Mouse (Mus musculus) embryo, embryonic 9.5 days (tissue): ENCODE measurements around the gene Cnot11.

Experiments
- DNase-seq: peaks from one replicate; pipeline ENCODE4 v3.0.0-alpha.2; 2017; ENCODE audit errors: extremely low spot score

Gene Cnot11

DNA sequence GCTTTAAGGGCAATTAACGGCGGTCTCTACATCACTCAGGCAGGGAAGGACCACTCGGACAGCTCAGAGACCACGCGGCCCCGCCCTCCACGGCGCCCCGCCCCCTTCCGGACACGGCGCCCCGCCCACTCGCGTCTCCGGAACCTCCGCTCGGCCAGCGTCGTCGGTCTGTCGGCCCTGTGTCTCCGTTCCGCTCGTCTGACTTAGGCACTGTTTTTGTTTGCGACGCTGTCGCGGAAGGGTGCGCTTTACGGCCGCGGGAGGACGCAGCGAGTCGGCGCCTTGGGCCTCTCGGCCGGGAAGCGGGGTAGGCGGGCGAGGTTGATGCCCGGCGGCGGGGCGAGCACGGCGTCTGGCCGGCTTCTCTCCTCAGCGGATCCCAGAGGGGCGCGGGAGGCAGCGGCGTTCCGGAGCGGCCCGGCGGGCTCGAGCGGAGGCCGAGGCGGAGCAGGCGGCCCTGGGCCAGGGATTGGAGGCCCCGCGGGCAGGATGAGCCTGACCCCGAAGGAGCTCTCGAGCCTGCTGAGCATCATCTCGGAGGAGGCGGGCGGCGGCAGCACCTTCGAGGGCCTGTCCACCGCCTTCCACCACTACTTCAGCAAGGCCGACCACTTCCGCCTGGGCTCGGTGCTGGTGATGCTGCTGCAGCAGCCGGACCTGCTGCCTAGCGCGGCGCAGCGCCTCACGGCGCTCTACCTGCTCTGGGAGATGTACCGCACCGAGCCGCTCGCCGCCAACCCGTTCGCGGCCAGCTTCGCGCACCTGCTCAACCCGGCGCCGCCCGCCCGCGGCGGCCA, 921 bp downstream of the Cnot11 start:
- DNase-seq, result peak; percentile 99

DNA sequence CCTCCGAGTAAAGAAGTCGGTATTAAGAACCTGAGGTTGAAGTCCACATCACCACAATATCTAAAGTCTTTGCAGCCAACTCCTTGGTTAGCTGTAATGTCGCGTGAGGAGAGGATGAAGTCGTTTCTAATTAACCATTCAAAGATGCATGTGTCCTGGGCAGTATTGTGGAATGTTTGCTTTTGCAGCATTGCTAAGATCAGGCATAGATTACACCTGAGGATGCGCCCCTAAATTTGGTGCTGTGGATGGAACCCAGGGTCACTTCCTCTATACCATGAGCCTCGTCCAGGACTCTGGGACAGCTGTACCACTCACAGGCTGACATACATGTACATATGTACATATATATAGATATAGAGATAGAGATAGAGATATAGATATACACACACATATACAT, 1.9 kb downstream of the Cnot11 start:
- no peak for DNase-seq

DNA sequence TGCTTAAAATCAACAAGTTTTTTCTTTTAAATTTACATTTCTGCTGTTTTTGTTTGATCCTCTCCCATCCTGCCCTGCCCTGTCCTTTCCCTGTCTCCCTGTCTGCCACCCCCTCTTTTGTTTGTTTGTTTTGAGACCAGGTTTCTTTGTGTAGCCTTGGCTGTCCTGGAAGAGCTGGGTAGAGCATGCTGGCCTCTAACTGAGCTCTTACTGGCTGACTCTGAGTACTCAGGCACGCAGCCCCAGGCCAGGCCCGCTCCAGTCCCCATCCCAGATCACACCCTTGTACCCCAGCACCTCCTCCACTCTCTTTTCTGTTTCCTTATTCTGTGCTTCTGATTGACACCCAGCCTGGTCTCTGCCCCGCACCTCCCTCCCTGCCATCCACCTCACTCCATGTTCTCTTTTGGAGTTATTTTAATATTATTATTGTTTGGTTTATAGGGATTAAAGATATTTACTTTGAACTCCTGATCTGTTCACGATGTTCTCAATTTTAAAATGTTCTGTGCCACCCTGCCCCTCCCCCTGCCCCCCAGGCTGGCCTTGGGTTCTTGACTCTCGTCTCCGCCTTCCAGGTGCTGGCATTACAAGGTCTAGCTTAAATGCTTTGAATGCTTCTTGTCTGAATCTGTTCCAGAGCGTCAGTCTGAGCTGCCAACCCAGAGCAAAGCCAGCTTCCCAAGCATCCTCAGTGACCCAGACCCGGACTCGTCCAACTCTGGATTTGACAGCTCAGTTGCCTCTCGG, 3.0 kb downstream of the Cnot11 start:
- no peak for DNase-seq

DNA sequence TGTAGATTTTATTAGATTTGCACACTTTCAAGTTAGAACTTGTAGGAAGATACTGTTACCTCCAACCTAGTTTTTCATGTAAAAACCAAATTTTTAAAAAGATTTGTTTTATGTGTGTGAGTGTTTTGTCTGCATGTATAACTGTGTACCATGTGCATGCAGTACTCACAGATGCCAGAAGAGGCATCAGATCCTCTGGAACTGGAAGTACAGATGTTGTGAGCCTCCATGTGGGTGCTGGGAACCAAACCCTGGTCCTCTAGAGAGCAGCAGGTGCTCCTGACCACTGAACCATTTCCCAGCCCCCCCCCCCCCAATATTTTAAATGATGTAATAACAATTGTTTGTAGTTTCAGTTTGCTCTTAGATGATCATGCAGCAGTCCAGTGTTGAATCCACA, 5.8 kb downstream of the Cnot11 start:
- DNase-seq, result no peak

DNA sequence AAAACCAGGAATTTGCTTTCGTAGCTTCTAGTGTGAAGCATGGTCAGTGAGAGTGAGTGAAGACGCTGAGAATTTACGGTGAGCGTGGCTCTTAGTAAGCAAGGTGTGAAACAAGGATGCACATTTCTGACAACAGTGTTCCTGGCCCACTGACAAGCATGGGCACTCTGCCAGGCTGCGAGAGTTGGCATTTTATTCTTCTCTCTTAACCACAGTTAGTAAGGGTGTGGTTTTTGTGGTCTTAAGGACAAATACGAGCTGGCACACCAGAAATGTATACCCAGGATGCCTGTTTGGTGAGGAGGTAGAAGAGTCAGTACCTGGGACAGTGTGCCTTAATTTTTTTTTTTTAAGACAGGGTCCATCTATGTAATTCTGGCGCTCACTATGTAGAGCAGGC, 10.8 kb downstream of the Cnot11 start:
- DNase-seq, result no peak

DNA sequence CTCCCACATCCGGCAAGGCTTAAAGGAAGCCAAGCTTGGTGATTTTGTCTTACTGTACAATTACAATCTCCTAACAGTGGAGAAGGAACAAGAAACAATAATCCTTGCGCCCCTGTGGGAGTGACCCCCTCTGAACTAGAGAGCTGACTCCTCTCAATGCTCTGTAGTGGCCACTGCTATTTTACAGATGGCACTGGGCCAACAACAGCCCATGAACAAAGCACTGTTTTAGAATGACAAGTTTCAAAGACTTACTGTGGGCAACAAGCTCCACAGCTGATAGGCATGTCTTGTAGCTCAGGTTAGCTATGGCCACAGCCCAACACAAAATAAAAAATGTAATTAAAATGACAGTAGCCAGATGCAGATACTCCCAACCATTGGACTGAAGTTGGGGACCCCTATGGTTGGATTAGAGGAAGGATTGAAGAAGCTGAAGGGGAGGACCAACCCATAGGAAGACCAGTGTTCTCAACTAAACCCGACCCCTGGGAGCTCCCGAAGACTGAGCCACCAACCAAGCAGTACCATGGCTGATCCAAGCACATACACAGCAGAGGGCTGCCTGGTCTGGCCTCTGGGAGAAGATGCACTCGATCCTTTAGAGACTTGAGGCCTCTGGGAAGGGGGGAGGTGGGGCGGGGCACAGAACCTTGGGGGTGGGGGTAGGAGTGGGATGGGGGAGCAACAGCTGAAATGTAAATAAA, 11.5 kb downstream of the Cnot11 start:
- DNase-seq, result no peak

DNA sequence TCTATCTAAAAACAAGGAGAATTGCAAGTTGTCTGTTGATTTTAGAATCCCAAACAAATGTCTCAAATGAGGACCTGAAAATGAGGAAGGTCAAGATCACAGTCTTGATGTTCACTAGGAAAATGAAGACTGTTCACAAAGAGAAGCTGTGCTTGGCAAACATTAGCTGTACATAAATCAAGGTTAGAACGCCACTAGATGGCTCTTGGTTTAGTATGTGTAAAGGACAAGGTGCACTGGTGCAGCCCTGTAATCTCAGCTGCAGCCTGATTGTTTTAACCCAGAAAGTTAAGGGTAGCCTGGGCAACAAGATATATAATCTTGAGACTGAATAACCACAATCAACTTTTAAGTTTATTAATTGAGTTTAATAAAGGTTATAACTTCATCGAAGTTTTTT, 12.4 kb downstream of the Cnot11 start:
- DNase-seq, result no peak

DNA sequence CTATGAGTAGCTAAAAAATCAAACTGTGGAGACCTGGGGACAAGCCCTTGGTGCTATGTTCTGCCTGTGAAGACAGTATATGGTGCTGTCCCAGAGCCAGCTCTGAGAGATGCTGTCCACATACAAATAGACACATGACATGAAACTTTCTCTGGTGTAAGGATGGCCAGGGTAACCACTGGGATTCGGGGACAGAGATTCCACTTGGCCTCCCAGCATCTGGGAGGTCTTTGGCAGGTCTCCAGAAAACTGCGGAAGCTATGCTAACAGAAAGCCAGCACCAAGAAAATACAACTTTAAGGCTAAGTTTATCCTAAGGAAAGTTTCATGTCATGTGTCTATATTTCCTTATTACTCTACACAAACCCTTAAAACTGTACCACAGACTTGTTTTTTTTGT, 15.0 kb downstream of the Cnot11 start:
- DNase-seq, result no peak

DNA sequence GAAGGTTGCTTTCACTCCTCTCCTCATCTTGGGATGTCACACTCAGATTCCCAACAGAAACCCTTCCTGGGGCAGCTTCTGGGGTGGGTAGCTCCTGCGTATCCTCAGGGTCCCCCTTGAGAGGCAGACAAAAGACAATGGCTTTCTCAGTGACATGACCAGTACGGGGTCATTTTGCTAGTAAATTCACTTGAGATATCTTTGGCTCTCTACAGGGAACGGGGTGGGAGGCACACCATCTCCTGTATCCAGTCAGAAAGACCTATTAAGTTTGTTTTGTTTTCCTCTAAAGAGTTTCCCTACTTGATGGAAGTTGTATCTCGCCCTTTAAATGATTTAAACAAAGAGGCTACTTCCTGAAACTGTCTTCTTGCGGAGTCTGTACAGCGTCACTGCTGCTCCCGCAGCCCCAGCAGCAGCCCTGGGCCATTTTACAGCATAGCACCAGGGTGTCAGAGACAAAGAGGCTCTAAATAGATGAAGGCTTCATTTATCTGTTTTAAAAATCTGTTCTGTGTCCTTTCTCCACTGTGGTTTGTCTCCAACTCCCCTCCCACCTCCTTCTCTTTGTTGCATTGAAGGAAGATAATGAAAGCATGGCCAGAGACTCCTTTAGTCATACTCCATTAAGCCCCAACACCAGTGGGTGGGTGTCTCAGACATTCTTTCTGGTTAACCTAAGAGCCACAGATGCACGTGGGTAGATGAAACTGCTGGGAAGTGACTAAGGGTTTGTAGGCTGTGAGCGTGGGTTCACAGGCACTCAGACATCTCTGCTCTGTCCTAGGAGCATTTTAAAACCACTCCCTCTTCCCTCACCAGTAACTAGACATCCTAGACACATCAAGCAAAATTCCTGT, 21.0 kb downstream of the Cnot11 start:
- no peak for DNase-seq

DNA sequence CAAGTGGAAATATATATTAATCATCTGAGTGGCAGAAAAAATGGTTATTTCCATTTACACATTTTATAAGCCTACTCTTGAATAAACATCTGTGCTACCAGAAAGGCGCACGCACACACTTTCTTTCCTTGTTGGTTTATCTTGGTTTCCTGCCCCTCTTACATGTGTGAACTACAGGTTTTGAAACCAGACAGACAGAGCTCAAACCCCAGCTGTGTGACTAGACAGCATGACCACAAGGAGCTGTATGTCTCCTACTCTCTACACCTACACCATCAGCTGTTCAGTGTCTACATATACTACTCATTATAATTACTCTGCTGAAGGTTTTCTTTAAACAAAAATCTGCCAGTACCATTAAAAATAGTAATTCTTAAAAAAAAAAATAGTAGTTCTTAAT, 24.2 kb downstream of the Cnot11 start:
- DNase-seq, result no peak

DNA sequence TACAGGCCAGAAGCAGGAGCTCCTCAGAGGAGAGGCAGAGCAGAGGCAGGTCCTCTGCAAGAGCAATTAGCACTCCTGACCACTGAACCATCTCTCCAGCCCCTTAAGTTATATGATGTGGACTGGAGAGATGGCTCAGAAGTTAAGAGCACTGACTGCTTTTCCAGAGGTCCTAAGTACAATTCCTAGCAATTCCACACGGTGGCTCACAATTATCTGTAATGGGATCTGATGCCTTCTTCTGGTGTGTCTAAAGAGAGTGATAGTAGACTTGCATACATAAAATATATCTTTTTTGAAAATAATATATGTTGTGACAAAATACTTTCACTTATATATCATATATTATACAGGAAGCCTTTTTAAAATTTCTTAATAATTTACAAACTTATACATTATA, 27.1 kb downstream of the Cnot11 start:
- no peak for DNase-seq

DNA sequence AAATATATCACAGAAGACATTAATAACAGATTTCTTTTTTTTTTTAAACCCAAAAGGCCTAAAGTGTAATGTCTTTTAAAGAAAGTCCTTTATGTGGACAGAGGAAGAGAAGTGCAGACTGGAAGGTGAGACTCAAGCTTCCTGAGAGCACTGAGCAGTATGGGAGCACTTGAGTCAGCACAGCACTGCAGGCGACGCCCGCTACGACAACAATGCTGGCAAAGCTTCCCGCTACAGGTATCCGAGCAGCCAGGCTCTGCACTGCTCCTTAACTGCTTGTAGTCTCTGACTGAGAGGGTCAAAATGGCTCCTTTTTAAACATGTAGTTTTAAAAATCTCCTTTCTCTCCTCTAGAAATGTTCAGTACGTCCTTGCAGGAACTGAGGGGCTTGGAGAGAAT, 28.4 kb downstream of the Cnot11 start:
- no peak for DNase-seq

DNA sequence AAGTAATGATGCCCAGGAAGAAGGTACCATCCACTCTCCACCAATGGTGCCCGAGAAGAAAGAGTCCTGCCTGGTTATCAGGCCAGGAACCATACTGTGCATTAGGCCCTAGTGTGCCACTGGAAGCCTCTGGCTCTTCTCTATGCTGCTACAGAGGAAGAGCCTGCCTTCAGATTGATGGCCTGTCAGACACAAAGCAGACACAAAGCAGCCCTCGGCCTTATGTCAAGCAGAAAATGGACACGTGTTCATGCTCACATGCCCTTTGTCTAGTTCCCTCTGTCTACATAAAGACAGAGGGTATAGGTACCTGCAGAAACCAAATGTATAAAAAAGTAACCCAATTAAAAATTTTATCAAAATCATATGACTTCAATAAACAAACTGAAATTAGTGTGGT, 29.8 kb downstream of the Cnot11 start:
- DNase-seq, result no peak

DNA sequence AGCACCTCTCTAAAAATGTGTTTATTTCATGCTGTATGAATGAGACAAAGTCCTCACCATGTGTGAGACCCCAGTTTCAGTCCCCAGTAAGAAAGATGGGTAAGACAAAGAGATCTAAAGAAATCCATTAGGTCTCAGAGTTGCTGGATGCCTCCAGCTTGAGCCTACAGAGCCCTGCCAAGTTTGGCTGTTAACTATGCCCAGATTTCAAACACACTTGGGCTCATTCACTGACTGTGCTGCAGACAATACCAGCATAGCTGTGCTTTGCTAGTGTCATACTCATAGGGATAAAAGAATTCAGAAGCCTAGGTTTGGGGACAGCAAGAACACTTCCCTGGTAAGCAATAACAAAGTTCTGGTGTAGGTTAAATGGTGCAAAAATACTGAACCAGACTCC, 33.3 kb downstream of the Cnot11 start:
- no peak for DNase-seq

DNA sequence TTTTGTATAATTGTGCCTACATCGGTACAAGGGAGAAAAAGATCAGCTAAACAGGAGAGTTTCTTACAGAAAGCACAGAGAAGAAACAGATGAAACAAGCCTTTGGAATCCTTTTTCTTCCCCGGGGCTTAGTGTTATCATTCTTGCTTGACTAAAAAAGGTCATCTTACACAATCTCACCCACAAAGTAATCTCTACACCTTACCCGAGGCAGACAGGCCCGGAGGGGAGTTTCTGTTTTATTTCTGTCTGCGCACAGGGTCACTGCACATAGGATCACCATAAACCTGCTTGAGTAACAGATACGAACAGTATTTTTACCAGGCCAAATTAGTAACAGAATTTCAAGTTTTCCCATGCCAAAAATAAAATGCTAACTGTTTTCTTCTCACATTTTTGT, 36.9 kb downstream of the Cnot11 start:
- no peak for DNase-seq

DNA sequence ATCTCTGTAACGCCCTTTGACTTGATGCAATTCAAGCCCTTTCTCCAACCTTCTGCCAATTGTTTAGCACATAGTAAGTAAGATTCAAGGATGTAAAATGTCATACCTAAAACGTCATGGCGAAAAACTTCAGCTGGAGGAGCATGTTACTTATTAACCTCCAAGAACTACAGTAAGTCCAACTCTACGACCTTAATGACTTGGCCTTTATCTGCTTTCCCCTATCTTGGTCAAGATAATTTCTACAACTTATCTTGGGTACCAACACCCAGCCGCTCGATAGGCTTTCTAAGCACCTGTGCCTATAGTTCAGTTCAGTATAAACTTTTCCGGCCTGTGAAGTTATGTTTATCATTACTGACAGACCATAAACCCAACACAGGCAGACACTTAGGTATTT, 39.1 kb downstream of the Cnot11 start:
- no peak for DNase-seq

DNA sequence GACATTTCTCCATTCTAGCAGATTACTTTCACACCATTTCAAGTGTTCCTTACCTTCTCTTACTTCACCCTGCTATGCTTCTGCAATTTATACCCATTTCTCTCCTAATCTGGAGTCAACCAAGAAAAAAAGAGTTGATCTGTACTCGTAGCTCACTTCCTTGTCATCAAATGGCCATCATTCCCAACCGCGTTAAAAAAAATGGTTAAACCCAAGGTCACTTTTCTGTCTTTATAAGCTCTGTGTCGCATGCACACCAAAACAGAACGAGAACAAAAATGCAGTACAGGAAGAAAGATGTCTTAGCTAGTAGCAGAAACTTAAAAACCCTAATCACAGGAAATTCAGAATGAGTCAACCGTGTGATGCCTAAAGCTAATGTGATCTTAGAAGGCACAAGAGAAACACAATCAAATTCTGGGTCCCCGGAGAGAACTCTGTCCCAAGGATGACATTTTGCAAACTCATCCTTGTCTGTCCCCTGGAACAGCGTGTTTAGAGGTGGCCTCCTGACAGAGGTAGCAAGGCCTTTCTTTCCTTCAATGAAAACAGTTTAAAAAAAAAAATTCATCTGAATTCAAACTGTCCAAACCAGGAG, 41.1 kb downstream of the Cnot11 start:
- DNase-seq, result peak; percentile 9

DNA sequence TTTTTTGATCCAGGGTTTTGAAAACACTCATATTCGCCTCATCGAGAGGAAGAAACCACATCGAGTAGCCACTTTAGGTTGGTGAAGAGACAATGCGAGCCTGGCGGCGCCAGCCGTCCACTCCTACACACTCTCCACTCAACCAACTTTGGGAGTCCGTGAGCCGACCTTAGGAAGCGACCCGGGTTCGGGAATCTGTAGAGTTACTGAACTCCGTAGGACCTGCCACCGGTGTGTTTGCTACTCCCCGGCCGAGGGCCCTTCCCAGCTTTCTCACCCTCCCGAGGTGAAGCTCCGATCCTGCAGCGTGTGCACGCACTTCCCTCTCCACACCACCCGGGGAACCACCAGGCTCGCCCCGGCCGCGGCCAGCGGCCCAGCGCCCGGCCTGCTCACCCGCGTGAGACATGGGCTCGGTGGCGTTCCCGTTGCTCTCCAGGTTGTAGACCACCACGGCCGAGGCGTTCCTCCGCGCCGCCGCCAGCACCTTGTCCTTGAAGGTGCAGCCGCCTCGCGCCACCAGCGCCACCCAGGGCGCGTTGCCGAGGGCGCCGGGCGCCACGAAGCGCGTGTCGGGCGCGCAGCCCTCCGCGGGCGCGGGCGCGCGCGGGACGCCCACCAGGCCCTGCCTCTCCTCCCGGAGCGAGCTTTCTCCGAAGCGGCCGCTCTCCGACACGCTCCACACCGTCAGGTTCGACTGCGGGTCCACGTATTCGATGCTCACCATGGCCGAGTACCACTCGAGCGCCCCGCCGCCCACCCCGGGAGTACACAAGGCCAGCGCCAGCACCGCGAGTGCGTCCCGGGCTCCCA, 41.8 kb downstream of the Cnot11 start:
- peak; percentile 68 for DNase-seq

DNA sequence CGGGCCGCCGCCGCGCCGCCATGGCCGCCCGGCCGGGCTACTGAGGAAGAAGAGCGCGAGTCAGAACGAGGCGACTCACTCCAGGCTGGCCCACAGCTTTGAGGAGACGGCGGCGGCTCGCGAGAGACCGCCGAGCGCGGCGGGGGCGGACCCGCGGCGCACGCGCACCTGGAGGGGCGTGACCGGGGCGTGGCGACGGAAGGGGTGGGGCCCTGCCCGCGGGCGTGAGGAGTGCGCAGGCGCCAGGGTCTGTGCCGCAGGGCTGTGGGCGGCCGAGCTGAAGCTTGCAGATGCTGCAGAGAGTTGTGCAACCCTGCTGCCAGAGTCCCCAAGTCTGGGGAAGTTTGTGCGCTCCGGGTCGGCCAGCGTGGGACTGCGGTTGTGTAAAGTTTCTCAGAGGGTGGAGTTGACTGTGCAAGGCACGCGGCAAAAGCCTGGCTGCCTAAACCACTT, 42.5 kb downstream of the Cnot11 start, which contains the start of gene Rnf149:
TSS of gene Rnf149 (minus strand) at position 153 of the 453 bp plus-strand sequence.
- peak; percentile 96 for DNase-seq

DNA sequence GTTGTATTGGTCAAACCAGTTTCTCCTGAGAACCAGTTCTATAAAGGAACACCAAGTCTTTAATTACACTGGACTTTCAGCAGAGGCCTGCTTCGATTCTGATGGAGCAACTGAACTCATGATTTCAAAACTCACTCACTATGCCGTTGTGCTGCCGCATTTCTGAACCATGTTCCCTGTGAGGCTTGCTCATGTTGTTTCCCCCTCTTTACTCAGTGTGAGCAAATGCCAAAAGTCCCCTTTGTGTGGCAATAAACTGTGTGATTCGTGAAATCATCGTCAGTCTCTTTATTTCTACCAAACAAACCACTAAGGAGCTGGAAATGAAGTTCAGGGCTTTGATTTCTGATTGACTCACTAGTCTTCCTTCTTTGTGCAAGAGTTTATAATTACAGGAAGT, 43.7 kb downstream of the Cnot11 start:
- no peak for DNase-seq
